Mouse (Mus musculus): Measurements from ENCODE around the gene Pmp22. TPM values are rescaled to one million over a fixed set of nuclear protein-coding genes. Genes with fewer than 3 reads are reported as not detected.

Gene Pmp22
- polyA plus RNA-seq (2017; shearing (Covaris generic)), result not detected

DNA sequence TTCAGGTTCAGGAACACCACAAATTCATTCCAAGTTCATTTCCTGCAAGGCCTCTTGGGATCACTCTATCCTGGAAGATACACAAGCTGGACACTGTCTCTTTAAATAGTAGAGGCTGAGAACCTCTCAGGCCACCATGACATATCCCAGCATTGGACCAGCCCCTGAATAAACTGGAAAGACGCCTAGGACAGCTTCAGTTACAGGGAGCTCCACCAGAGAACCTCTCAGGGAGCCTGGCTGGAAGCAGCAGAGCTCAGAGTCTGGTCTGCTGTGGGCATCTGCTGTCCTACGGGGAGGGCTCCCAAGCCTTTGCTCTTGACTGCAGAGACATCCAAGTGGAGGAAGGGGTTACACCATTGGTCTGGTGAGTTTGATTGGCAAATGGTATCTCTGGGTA, at the start of gene Pmp22:
Pmp22 (plus strand) TSS at position 199 of the 400 bp plus-strand sequence.

Other genes with a start within 250 kb of the Pmp22 start
- gene Tvp23b, start 249.5 kb upstream of the Pmp22 start, polyA plus RNA-seq (2017; shearing (Covaris generic)), result 53.5 TPM
- not detected for gene Cdrt4, start 177.8 kb upstream of the Pmp22 start, polyA plus RNA-seq (2017; shearing (Covaris generic))
- gene Tekt3, start 67.3 kb upstream of the Pmp22 start, polyA plus RNA-seq (2017; shearing (Covaris generic)), result not detected